Mouse (Mus musculus) E14TG2a.4 (cell line): ENCODE data around the gene Castor2.

ENCODE experiments used
- CTCF ChIP-seq: conservative IDR thresholded peaks from 2 replicates; pipeline ENCODE4 v1.5.1; 2014; ENCODE audit warnings: low read length
- NANOG ChIP-seq: IDR thresholded peaks from 2 replicates; pipeline ENCODE4 v1.6.1; 2014; ENCODE audit warnings: borderline replicate concordance, low read length, mixed read lengths

DNA sequence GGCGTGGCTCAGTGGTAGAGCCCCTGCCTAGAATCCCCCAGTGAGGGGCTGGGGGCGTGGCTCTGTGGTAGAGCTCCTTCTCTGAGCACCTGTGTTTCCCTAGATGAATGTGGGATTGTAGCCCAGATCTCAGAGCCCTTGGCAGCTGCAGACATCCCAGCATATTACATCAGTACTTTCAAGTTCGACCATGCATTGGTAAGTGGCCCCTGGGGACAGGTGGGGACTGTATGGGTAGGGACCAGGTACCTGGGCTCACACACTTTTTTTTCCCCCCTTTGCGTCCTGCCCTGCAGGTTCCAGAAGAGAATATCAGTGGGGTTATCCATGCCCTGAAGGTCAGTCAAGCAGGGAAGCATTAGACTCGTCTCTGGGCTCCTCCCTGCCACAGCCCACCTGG is 38.4 kb downstream of the Castor2 start:
- TF ChIP-seq CTCF = no peak
- TF ChIP-seq NANOG = no peak
